Mouse (Mus musculus): ENCODE measurements around the gene Cacna1a. TPM values are rescaled to one million over a fixed set of nuclear protein-coding genes. Genes with fewer than 3 reads are reported as not detected.

The Cacna1a gene
- total and polyA plus RNA-seq, 3 experiments: 3.2 to 5.1 TPM; not detected in 1

DNA sequence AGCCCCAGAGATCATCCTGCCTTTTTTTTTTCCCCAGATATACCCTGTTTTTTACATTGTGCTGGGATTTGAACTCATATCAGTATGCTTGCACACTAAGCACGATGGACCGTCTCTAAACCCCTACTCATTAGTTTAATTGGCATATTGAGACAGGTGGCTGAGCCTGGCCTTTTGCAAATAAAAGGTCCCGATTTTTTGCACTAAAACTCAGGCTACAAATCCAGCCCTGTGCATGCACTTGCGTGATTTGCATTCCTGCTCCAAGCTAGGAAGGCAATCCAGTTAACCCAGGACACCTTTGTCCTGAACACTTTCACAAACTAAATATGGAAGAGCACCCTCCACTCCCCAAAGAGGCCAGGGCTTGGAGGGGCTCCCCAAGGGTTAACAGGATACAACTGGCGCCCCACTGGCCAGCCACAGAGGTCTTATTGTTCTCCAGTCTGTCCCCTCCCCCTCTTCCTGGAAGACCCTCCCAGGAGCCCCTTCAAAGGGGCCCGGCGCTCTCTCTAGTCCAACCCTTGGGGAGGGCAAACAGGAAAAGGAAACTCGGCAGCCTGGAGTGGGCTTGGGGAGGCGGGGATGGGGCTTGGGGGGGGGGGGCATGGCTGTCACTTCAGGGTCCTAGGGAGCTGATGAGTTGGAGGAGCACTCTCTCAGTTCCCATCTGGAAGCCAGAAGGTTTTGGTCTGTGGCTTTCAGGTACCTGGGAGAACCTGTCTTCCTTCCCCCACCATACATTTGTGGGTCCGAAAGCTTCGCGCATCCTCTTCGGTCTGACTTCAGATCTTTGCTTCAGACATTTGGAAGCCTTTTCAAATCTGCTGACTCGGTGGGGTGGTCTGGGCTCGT, 267.3 kb downstream of the Cacna1a start:
- H3K79me2 ChIP-seq (ENCODE audit: control insufficient read depth, insufficient read depth, low read length, poor library complexity): peaks cover 4% of the 10 kb centered on the region
- no peak overlapping the region for H3K27ac ChIP-seq (ENCODE audit: control insufficient read depth, low read depth, low read length)
- peak overlapping the region; percentile 61; the same call in 1 of the 2 replicates for H3K9ac ChIP-seq (ENCODE audit: control insufficient read depth, low read depth, low read length, poor library complexity, severe bottlenecking)
- no peak overlapping the region for H3K4me3 ChIP-seq (ENCODE audit: control insufficient read depth in 1 of 2, insufficient read depth in 1 of 2, low read depth in 2 of 2, low read length in 2 of 2)
- TF ChIP-seq POLR2A (IDR thresholded peaks at IDR 0.05; ENCODE audit: control insufficient read depth in 1 of 2, insufficient read depth in 1 of 2, low read depth in 1 of 2, low read length in 2 of 2, poor library complexity in 1 of 2) (no peak), USF2 (IDR thresholded peaks at IDR 0.05; ENCODE audit: borderline replicate concordance in 1 of 2, insufficient read depth in 1 of 2, low read depth in 1 of 2, low read length in 2 of 2) (no peak), ZNF384 (IDR thresholded peaks at IDR 0.05; ENCODE audit: low read depth, low read length) (no peak), RAD21 (IDR thresholded peaks at IDR 0.05; ENCODE audit: low read depth, low read length) (no peak), MYB (IDR thresholded peaks at IDR 0.05; ENCODE audit: low read depth, low read length) (no peak), E2F4 (IDR thresholded peaks at IDR 0.05; ENCODE audit: borderline replicate concordance, low read depth, low read length) (no peak), MXI1 (IDR thresholded peaks at IDR 0.05; ENCODE audit: low read depth, low read length) (no peak), USF1 (IDR thresholded peaks at IDR 0.05; ENCODE audit: low read depth, low read length) (no peak)
- no peaks in the 10 kb centered on the region for H3K27me3 ChIP-seq (ENCODE audit: control insufficient read depth in 1 of 2, insufficient read depth in 2 of 2, low read length in 2 of 2)
- H3K9me3 ChIP-seq (replicated peaks; ENCODE audit: insufficient read depth, low read length): no peaks in the 10 kb centered on the region
- peaks cover 0 to 21% of the 10 kb centered on the region in 2 experiments; a peak in 2 of 4 replicates for H3K36me3 ChIP-seq (ENCODE audit: control insufficient read depth in 1 of 2, insufficient read depth in 2 of 2, low read length in 2 of 2)
- H3K4me1 ChIP-seq (ENCODE audit: control insufficient read depth in 1 of 2, insufficient read depth in 2 of 2, low read length in 2 of 2): peaks cover 5 to 27% of the 10 kb centered on the region in 2 experiments
- DNase-seq (ENCODE audit: low read depth, low spot score): no peak

DNA sequence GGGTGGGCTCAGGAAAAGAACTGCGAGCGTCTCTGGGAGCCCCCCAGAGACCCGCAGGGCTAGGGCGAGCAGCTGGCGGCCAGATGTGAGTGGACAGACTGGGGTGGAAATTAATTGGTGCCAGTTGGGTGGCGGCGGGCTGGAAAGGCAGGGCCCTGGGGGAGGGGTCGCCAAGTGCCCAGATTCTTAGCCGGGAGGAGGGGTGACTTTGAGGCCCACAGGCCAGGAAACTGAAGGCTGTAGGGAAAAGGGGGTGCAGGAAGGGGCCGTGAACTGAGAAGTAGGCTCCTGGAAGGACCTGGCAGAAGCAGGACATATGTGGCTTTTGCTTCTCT, 267.9 kb downstream of the Cacna1a start:
- peaks cover 5 to 30% of the 10 kb centered on the region in 2 experiments for H3K4me1 ChIP-seq (ENCODE audit: control insufficient read depth in 1 of 2, insufficient read depth in 2 of 2, low read length in 2 of 2)
- no peaks in the 10 kb centered on the region for H3K9me3 ChIP-seq (replicated peaks; ENCODE audit: insufficient read depth, low read length)
- H3K79me2 ChIP-seq (ENCODE audit: control insufficient read depth, insufficient read depth, low read length, poor library complexity): peaks cover 10% of the 10 kb centered on the region
- TF ChIP-seq TBP (IDR thresholded peaks at IDR 0.05; ENCODE audit: low read depth, low read length): no peak
- TF ChIP-seq POLR2AphosphoS5 (IDR thresholded peaks at IDR 0.05; ENCODE audit: borderline replicate concordance, low read depth, low read length): no peak
- no peak for TF ChIP-seq MAZ (IDR thresholded peaks at IDR 0.05; ENCODE audit: low read depth, low read length)
- TF ChIP-seq E2F4 (IDR thresholded peaks at IDR 0.05; ENCODE audit: borderline replicate concordance, low read depth, low read length): no peak
- TF ChIP-seq ZMIZ1 (IDR thresholded peaks at IDR 0.05; ENCODE audit: low read depth, low read length): no peak
- no peak for TF ChIP-seq CHD2 (IDR thresholded peaks at IDR 0.05; ENCODE audit: low read length)
- TF ChIP-seq EP300 (IDR thresholded peaks at IDR 0.05; ENCODE audit: low read depth in 1 of 2, low read length in 2 of 2): no peak
- no peak for TF ChIP-seq USF2 (IDR thresholded peaks at IDR 0.05; ENCODE audit: borderline replicate concordance in 1 of 2, insufficient read depth in 1 of 2, low read depth in 1 of 2, low read length in 2 of 2)
- no peak for TF ChIP-seq MAFK (IDR thresholded peaks at IDR 0.05; ENCODE audit: borderline replicate concordance, low read depth, low read length)
- TF ChIP-seq TCF12 (IDR thresholded peaks at IDR 0.05; ENCODE audit: low read depth, low read length): no peak
- TF ChIP-seq MEF2A (IDR thresholded peaks at IDR 0.05; ENCODE audit: extremely low read depth, insufficient replicate concordance, low read depth, low read length, poor library complexity, severe bottlenecking): no peak
- no peak for TF ChIP-seq GATA1 (IDR thresholded peaks at IDR 0.05; ENCODE audit: low read depth, low read length)
- no peak for TF ChIP-seq CHD1 (IDR thresholded peaks at IDR 0.05; ENCODE audit: low read depth, low read length)
- TF ChIP-seq TAL1 (IDR thresholded peaks at IDR 0.05; ENCODE audit: low read length): no peak
- TF ChIP-seq KAT2A (conservative IDR thresholded peaks at IDR 0.05; ENCODE audit: low read depth, low read length): no peak
- TF ChIP-seq NELFE (IDR thresholded peaks at IDR 0.05; ENCODE audit: low read depth, low read length): no peak
- TF ChIP-seq USF1 (IDR thresholded peaks at IDR 0.05; ENCODE audit: low read depth, low read length): no peak
- no peak for TF ChIP-seq ZC3H11A (IDR thresholded peaks at IDR 0.05; ENCODE audit: low read depth, low read length)
- TF ChIP-seq JUND (IDR thresholded peaks at IDR 0.05; ENCODE audit: low read depth, low read length): no peak
- H3K9ac ChIP-seq (ENCODE audit: control insufficient read depth, low read depth, low read length, poor library complexity, severe bottlenecking): peak overlapping the region; percentile 61
- H3K27ac ChIP-seq (ENCODE audit: control insufficient read depth, low read depth, low read length): peak overlapping the region; percentile 88
- no peak for DNase-seq (ENCODE audit: low read depth, low spot score)
- H3K4me3 ChIP-seq (ENCODE audit: control insufficient read depth in 1 of 2, insufficient read depth in 1 of 2, low read depth in 2 of 2, low read length in 2 of 2): peak overlapping the region; percentile 51 to 71
- H3K36me3 ChIP-seq (ENCODE audit: control insufficient read depth in 1 of 2, insufficient read depth in 2 of 2, low read length in 2 of 2): peaks cover 0 to 22% of the 10 kb centered on the region in 2 experiments; a peak in 2 of 4 replicates
- H3K27me3 ChIP-seq (ENCODE audit: control insufficient read depth in 1 of 2, insufficient read depth in 2 of 2, low read length in 2 of 2): no peaks in the 10 kb centered on the region

Measured in MEL (cell line).